Mouse (Mus musculus) frontal cortex, adult (tissue): ENCODE data around the gene Ddost.

Source experiments
- ATAC-seq: cut with Nextera tagmentation; 2 replicates; pipeline ENCODE4 v1.9.2; 2017; ENCODE audit warnings: mild to moderate bottlenecking, moderate library complexity, mixed read lengths; ENCODE audit not compliant: low TSS enrichment

The Ddost gene

GRCm38 (mm10) chr4:138336876-138337275 lies 32.3 kb downstream of the Ddost start:
- ATAC-seq: no peak

- no peak for ATAC-seq
Measured at GRCm38 (mm10) chr4:138337341-138337740, 32.8 kb downstream of the Ddost start.

GRCm38 (mm10) chr4:138339963-138340362 lies 35.4 kb downstream of the Ddost start:
- ATAC-seq: no peak; the same call in 1 of the 2 replicates

- ATAC-seq: no peak
Measured at GRCm38 (mm10) chr4:138341393-138341792, 36.9 kb downstream of the Ddost start.

- ATAC-seq: no peak
Measured at GRCm38 (mm10) chr4:138342048-138342447, 37.5 kb downstream of the Ddost start.

- ATAC-seq: no peak
Measured at GRCm38 (mm10) chr4:138342778-138343177, 38.2 kb downstream of the Ddost start.

- ATAC-seq: no peak
Measured at GRCm38 (mm10) chr4:138343341-138343837, 38.9 kb downstream of the Ddost start.

GRCm38 (mm10) chr4:138344891-138345545 lies 40.5 kb downstream of the Ddost start:
- ATAC-seq: no peak

- ATAC-seq: no peak
Measured at GRCm38 (mm10) chr4:138347280-138347679, 42.8 kb downstream of the Ddost start.

- no peak for ATAC-seq
Measured at GRCm38 (mm10) chr4:138348716-138349115, 44.2 kb downstream of the Ddost start.

GRCm38 (mm10) chr4:138351821-138352220 lies 47.3 kb downstream of the Ddost start:
- ATAC-seq: no peak

GRCm38 (mm10) chr4:138352692-138353091 lies 48.2 kb downstream of the Ddost start:
- ATAC-seq: no peak

GRCm38 (mm10) chr4:138353438-138354171 lies 49.1 kb downstream of the Ddost start:
- ATAC-seq: no peak

GRCm38 (mm10) chr4:138355496-138355895 lies 51.0 kb downstream of the Ddost start:
- ATAC-seq: no peak

- ATAC-seq: no peak
Measured at GRCm38 (mm10) chr4:138356141-138356540, 51.6 kb downstream of the Ddost start.

GRCm38 (mm10) chr4:138356551-138356950 lies 52.0 kb downstream of the Ddost start:
- ATAC-seq: no peak

GRCm38 (mm10) chr4:138358176-138358575 lies 53.6 kb downstream of the Ddost start:
- no peak for ATAC-seq

- peak; percentile 57; the same call in 1 of the 2 replicates for ATAC-seq
Measured at GRCm38 (mm10) chr4:138361370-138361821, 56.9 kb downstream of the Ddost start.
